Comparison of ENCODE assay signal across 16 mouse cellular contexts in genomic region chr10:19396485-19397137, GRCm38 (mm10). TPM values are rescaled to one million over a fixed set of nuclear protein-coding genes. Genes with fewer than 3 reads are reported as not detected.
A peak's percentile ranks its signal among the peaks of the same experiment; 100 is the strongest.
DNase-seq lines count a peak whose midpoint lies in the region; ATAC-seq lines count a peak whose summit lies in the region.
"Had no signal": no experiment of that assay in that cellular context is flagged by ENCODE, and none has a peak within 500 bp of the region (broad histone marks: within the 10 kb centered on the region; RNA-seq: fewer than 3 reads in every experiment).

No protein-coding gene starts in this region.

- no peak for ATAC-seq in megakaryocyte, adult 5-6 weeks (ENCODE audit: poor library complexity, severe bottlenecking)

- DNase-seq in cerebellum, postnatal 10 days = peak; percentile 55 to 58
- DNase-seq in cerebellum, postnatal 36 days = no peak
- peak; percentile 21 for DNase-seq in layer of hippocampus, adult 9-11 months
- DNase-seq in retina, embryonic 14.5 days (ENCODE audit: low spot score) = peak; percentile 60
- no peak for DNase-seq in frontal cortex, postnatal 14 days (ENCODE audit: low spot score in 2 of 2)
- DNase-seq in ovary, postnatal 10 days (ENCODE audit: low spot score) = no peak
- DNase-seq: adrenal gland, postnatal 14 days; cerebellum, adult 8-10 months; gastrocnemius, postnatal 36 days; lung, postnatal 36 days; thymus, postnatal 4 days had no signal

- no peaks in the 10 kb centered on the region for H3K9me3 ChIP-seq in megakaryocyte, embryonic 14.5 days

- peak overlapping the region; percentile 44 for H3K4me3 ChIP-seq in megakaryocyte, embryonic 14.5 days (replicated peaks)

- H3K36me3 ChIP-seq in megakaryocyte, embryonic 14.5 days (replicated peaks; ENCODE audit: low read length) = no peaks in the 10 kb centered on the region

- H3K27me3 ChIP-seq in megakaryocyte, embryonic 14.5 days (replicated peaks) = peaks cover 35% of the 10 kb centered on the region

- H3K4me1 ChIP-seq in megakaryocyte, embryonic 14.5 days = no peaks in the 10 kb centered on the region

RNA-seq across cellular contexts. Expression of gene Olig3, which starts 40.3 kb away (rescaled TPM):
- not detected in 2 replicates for polyA plus RNA-seq in megakaryocyte, embryonic 14.5 days (2012; ENCODE audit: insufficient read depth, low replicate concordance)
- total RNA-seq in megakaryocyte, adult 5-6 weeks (2015) = not detected in 2 replicates
- not detected in 2 replicates for total RNA-seq in megakaryocyte, adult 5-6 weeks (2017)
- total RNA-seq: adrenal gland, postnatal 14 days; gastrocnemius, postnatal 36 days; hematopoietic stem cell, adult 5-6 weeks; layer of hippocampus, adult 8-10 months; MEL had no signal

Comparison
In these comparisons a context has a peak if more than half of its experiments do, and no peak if none do; other contexts are left out.
1. DNase-seq: peak in cerebellum, postnatal 10 days (2 of 2), layer of hippocampus, adult 9-11 months (single experiment) and retina, embryonic 14.5 days (single experiment); none in cerebellum, postnatal 36 days (0 of 2), frontal cortex, postnatal 14 days (0 of 2) and ovary, postnatal 10 days (single experiment).